In genomic region chr2:17942528-17943387, GRCm38 (mm10) we compare ENCODE assay signal across 12 mouse cellular contexts. TPM values are rescaled to one million over a fixed set of nuclear protein-coding genes. Genes with fewer than 3 reads are reported as not detected.
DNase-seq lines count a peak whose midpoint lies in the region; ATAC-seq lines count a peak whose summit lies in the region.
"Had no signal": no experiment of that assay in that cellular context is flagged by ENCODE, and none has a peak within 500 bp of the region (broad histone marks: within the 10 kb centered on the region; RNA-seq: fewer than 3 reads in every experiment).

No protein-coding gene starts in this region.

- no peaks in the 10 kb centered on the region for H3K9me3 ChIP-seq in kidney, embryonic 16.5 days (ENCODE audit: low read length)
- no peaks in the 10 kb centered on the region for H3K9me3 ChIP-seq in midbrain, embryonic 11.5 days (ENCODE audit: control insufficient read depth, low read length)

- H3K9ac ChIP-seq in kidney, embryonic 16.5 days (replicated peaks; ENCODE audit: low read length), result no peak overlapping the region
- no peak overlapping the region for H3K9ac ChIP-seq in midbrain, embryonic 11.5 days (ENCODE audit: low read length)

- no peak overlapping the region for H3K4me3 ChIP-seq in kidney, embryonic 16.5 days (ENCODE audit: low read length)
- H3K4me3 ChIP-seq in midbrain, embryonic 11.5 days (ENCODE audit: low read depth, low read length), result no peak overlapping the region

- H3K27me3 ChIP-seq in kidney, embryonic 16.5 days (ENCODE audit: insufficient read depth, low read length), result no peaks in the 10 kb centered on the region
- H3K27me3 ChIP-seq in midbrain, embryonic 11.5 days (ENCODE audit: control insufficient read depth, insufficient read depth, low read length), result no peaks in the 10 kb centered on the region

- H3K27ac ChIP-seq in kidney, embryonic 16.5 days (ENCODE audit: low read length), result no peak overlapping the region
- no peak overlapping the region for H3K27ac ChIP-seq in midbrain, embryonic 11.5 days (ENCODE audit: low read depth, low read length)

- peak; percentile 20 for DNase-seq in adrenal gland, postnatal 14 days
- no peak for DNase-seq in adrenal gland, adult 18-20 months (ENCODE audit: low spot score in 2 of 2)
- DNase-seq in kidney, postnatal 36 days, result peak; percentile 12 to 48
- peak; percentile 92 for DNase-seq in ES-CJ7 (ENCODE audit: low read depth, low spot score)
- no peak for DNase-seq in urinary bladder, adult 18-20 months (ENCODE audit: low spot score in 2 of 2)
- no peak for DNase-seq in midbrain, embryonic 11.5 days (ENCODE audit: low spot score, missing footprints)
- DNase-seq: gastrocnemius, postnatal 14 days had no signal

- H3K4me2 ChIP-seq in kidney, embryonic 16.5 days (replicated peaks; ENCODE audit: low read depth, low read length), result no peak overlapping the region
- no peak overlapping the region for H3K4me2 ChIP-seq in midbrain, embryonic 11.5 days

- H3K4me1 ChIP-seq in kidney, embryonic 16.5 days (ENCODE audit: insufficient read depth, low read length), result 0 out of 2 replicates have a peak, but pooled peaks cover 12% of the 10 kb centered on the region
- no peaks in the 10 kb centered on the region; the same call in 1 of the 2 replicates for H3K4me1 ChIP-seq in midbrain, embryonic 11.5 days (ENCODE audit: control insufficient read depth, insufficient read depth, low read length)

- no peak for ATAC-seq in kidney, embryonic 16.5 days (ENCODE audit: low FRiP score, low TSS enrichment)
- ATAC-seq in granulocyte monocyte progenitor cell, adult 5-6 weeks (replicated peaks; ENCODE audit: poor library complexity, severe bottlenecking), result peak; percentile 35; the same call in 1 of the 2 replicates
- ATAC-seq in midbrain, embryonic 11.5 days (ENCODE audit: low FRiP score), result no peak
- ATAC-seq: intestine, embryonic 16.5 days had no signal

- 76% methylated on average over 8 of the region's 8 CpGs for WGBS in kidney, embryonic 16.5 days
- 78% methylated on average over 8 of the region's 8 CpGs for WGBS in midbrain, embryonic 11.5 days

- no peaks in the 10 kb centered on the region for H3K36me3 ChIP-seq in kidney, embryonic 16.5 days (ENCODE audit: insufficient read depth, low read length)
- no peaks in the 10 kb centered on the region for H3K36me3 ChIP-seq in midbrain, embryonic 11.5 days (ENCODE audit: control insufficient read depth, insufficient read depth, low read length)

RNA-seq across cellular contexts. Expression of gene H2al2a, which starts 54.0 kb away (rescaled TPM):
- total RNA-seq in adrenal gland, postnatal 14 days (2021), result not detected in 2 replicates
- not detected for total RNA-seq in adrenal gland, adult 18-20 months (2021)
- not detected in 2 replicates for polyA plus RNA-seq in kidney, embryonic 16.5 days (2015; fragmentation: Nextera tagmentation; extraction: Ambion mirVana)
- total RNA-seq in granulocyte monocyte progenitor cell, adult 5-6 weeks (2014; fragmentation: Nextera tagmentation), result not detected in 2 replicates
- not detected in 2 replicates for total RNA-seq in granulocyte monocyte progenitor cell, adult 5-6 weeks (2017)
- not detected in 2 replicates for polyA plus RNA-seq in midbrain, embryonic 11.5 days (2014; fragmentation: Nextera tagmentation; extraction: Ambion mirVana)
- total RNA-seq: gastrocnemius, postnatal 14 days had no signal
- polyA plus RNA-seq: intestine, embryonic 16.5 days; liver, embryonic 16.5 days; neural tube, embryonic 14.5 days had no signal

Comparison
In these comparisons a context has a peak if more than half of its experiments do, and no peak if none do; other contexts are left out.
1. DNase-seq: peak in adrenal gland, postnatal 14 days (single experiment), kidney, postnatal 36 days (2 of 2) and ES-CJ7 (single experiment); none in adrenal gland, adult 18-20 months (0 of 2), urinary bladder, adult 18-20 months (0 of 2) and midbrain, embryonic 11.5 days (single experiment).